Mouse (Mus musculus): ENCODE results near the gene Nlrp10.

Gene Nlrp10

DNA sequence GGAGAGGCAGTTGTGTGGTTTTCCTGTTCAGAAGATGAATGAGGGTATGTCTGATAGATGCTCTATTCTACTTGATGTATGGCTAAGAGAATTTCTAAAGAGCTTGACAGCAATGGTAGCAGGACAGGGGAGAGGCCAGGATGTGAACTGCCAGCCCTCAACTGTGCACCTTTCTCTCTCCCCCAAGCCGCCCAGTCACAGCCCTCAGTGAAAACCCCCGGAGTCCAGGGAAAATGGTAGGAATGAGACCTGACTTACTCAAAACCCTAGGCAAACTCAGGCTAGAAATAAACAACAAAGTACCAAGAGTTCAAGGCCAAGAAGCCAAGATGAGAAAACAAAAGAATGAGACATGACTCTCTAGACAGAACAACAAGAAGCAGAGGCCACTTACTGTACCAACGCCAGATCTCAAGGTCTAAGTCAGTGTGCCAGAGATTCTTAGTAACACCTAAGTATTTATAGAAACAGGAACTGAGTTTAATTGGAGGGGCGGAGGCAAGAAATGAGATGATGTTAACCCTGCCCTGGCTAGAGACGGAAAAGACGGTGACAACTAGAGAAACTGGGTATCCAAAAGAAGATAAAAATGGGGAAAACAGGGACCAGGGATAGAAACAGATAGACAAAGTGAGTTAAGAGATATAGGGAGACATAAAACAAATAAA is at the start of gene Nlrp10:
TSS of gene Nlrp10 (minus strand) at position 453 of the 668 bp plus-strand sequence.
- in situ Hi-C loops (cut with MboI, MseI): loop anchor here in 1 of 2 experiments (25.0 kb wide), 1 partner anchor 1932 kb away; the partner anchor contains the start of gene Lyve1

GRCm38 (mm10) chr7:108972273-108972672 is 42.3 kb upstream of the Nlrp10 start:
- in situ Hi-C loops (cut with MboI, MseI): no loop called here

- in situ Hi-C loops (cut with MboI, MseI): loop anchor here in 1 of 2 experiments (5.0 kb wide), 1 partner anchor 54 kb away; no protein-coding TSS in a partner anchor
Observed at GRCm38 (mm10) chr7:108968201-108968600, 38.2 kb upstream of the Nlrp10 start.

GRCm38 (mm10) chr7:108966742-108967362 is 36.9 kb upstream of the Nlrp10 start:
- in situ Hi-C loops (cut with MboI, MseI): loop anchor here in 1 of 2 experiments (5.0 kb wide), 1 partner anchor 55 kb away; no protein-coding TSS in a partner anchor

- in situ Hi-C loops (cut with MboI, MseI): loop anchor here in 1 of 2 experiments (5.0 kb wide), 1 partner anchor 56 kb away; no protein-coding TSS in a partner anchor
Observed at GRCm38 (mm10) chr7:108965968-108966367, 36.0 kb upstream of the Nlrp10 start.

DNA sequence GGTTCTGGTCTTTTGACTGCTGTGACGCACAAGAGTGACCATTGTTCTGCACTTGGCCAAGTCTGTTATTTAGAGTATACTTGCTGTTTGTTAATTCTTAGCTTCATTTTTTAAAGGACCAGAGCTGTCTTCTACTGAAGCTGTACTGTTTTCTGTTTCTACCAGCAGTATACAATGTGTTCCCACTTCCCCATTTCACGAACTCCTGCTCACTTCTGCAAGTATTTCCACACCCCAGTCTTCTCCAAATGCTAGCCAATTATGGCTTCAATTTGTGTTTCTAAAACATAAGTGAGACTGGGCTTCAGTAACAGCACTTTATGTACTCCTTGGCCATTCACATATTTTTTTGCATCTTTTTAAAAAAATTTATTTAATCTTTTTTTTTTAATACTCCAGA is 27.8 kb upstream of the Nlrp10 start:
- in situ Hi-C loops (cut with MboI, MseI): loop anchor here in 1 of 2 experiments (10.0 kb wide), 1 partner anchor 1353 kb away; no protein-coding TSS in a partner anchor

DNA sequence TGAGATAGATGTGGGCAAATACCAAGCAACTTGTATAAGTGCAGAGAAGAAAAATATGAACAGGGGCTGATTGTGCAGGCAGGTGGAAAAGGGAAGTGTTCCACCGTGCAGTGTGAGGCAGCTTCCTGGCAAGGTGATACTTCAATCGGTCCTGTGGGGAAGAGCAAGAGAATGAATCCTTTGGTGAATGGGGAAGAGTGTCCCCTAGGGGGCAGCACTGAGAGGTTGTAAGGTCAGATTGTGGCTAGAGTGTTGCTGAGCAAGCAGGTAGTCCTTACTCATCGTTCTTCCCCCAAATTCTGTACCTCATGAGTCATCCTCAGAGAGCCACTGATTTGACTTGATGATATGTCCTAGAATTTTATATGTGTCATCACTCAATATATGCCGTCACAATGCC is 24.2 kb upstream of the Nlrp10 start:
- in situ Hi-C loops (cut with MboI, MseI): loop anchor here in 1 of 2 experiments (10.0 kb wide), 1 partner anchor 1349 kb away; no protein-coding TSS in a partner anchor

DNA sequence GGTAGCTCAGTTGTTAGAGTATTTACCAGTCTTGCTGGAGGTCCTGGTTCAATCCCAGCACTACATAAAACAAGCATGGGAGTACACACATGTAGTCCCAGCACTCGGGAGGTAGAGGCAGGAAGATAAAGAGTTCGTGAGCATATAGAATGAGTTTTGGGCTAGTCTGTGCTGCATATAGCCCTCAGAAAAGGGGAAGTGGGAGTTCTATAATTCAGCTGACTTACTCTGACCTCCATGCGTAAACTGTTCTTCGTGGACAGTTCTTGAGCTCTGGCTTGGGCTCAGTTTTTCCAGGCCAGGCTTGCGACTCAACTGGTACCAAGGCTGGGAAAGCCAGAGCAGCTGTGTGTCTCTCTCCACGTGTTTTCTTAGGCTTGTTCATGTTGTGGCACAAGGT is 22.8 kb upstream of the Nlrp10 start:
- in situ Hi-C loops (cut with MboI, MseI): loop anchor here in 1 of 2 experiments (10.0 kb wide), 1 partner anchor 1348 kb away; no protein-coding TSS in a partner anchor

DNA sequence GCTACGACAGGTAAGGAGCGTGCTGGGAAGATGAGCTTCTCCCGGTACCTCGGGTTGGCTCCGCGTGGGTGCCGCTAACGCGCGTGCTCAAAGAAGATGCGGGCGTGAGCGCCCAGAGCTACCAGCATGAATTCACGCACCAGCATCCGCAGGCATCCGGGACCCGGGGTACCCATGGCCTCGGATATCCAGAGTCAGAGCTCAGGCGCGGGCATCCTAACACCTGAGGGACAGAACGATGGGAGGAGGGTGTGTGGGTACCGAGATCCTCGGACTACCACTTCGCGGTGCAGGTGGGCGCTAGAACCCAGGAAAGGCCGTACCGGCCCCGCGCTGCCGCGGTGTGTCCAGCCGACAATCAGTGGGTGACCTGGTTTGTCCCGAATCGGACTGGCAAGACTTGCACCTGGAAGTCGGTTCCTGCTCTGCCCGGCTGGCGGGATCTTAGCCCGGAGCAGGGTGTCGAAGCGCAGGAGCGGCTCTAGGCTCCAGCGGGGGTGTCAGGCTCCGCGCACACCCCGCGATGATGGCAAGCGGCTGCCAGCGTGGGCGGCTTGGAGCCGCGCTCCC is 20.9 kb upstream of the Nlrp10 start:
- in situ Hi-C loops (cut with MboI, MseI): loop anchor here in 1 of 2 experiments (10.0 kb wide), 1 partner anchor 1346 kb away; no protein-coding TSS in a partner anchor

- in situ Hi-C loops (cut with MboI, MseI): loop anchor here in 1 of 2 experiments (10.0 kb wide), 1 partner anchor 1346 kb away; no protein-coding TSS in a partner anchor
Observed at GRCm38 (mm10) chr7:108950312-108950761, 20.4 kb upstream of the Nlrp10 start, which contains the start of gene Tub. TSS of gene Tub (plus strand) at chr7:108950338.

DNA sequence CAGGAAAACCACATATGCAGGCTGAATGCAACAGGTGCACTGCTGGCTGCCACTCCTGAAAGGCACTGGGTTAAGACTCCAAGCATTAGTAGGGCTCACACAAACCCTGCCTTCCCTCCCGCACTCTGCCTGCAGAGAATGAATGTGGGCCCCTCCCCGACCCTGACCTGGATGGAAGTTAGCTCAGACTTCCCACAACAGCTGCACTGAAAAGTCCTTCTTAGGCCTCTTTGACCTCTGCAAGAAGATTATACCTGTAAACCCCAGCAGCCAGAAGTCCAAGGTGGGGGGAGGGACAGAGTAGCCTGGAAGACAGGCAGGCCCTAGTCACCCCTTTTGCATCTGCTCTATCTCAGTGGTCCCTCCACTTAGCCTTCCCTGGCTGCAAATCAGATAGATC is 19.3 kb upstream of the Nlrp10 start:
- in situ Hi-C loops (cut with MboI, MseI): loop anchor here in 1 of 2 experiments (25.0 kb wide), 1 partner anchor 1913 kb away; the partner anchor contains the start of gene Lyve1

GRCm38 (mm10) chr7:108948611-108949010 is 18.6 kb upstream of the Nlrp10 start:
- in situ Hi-C loops (cut with MboI, MseI): loop anchor here in 1 of 2 experiments (25.0 kb wide), 1 partner anchor 1914 kb away; the partner anchor contains the start of gene Lyve1

DNA sequence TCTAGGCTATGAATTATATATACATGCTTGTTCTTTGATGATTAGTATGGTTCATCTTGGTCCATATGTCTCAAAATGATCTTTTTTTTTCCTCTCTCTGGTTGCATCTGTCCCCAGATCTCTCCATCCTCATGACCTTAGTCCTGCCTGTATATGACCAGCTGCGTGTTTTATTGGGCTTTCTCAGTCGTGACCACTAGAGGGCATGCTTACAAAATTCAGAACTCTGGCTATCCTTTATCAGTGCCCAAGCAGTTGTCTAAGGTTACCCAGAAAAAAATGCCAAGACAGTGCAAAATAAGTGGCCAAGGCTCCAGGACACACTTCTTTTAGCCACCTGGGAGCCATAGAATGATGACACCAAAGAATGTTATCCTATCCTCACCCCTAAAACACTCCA is 14.0 kb upstream of the Nlrp10 start:
- in situ Hi-C loops (cut with MboI, MseI): loop anchor here in 1 of 2 experiments (25.0 kb wide), 1 partner anchor 1918 kb away; the partner anchor contains the start of gene Lyve1

GRCm38 (mm10) chr7:108941466-108941865 is 11.5 kb upstream of the Nlrp10 start:
- in situ Hi-C loops (cut with MboI, MseI): loop anchor here in 1 of 2 experiments (25.0 kb wide), 1 partner anchor 1921 kb away; the partner anchor contains the start of gene Lyve1

DNA sequence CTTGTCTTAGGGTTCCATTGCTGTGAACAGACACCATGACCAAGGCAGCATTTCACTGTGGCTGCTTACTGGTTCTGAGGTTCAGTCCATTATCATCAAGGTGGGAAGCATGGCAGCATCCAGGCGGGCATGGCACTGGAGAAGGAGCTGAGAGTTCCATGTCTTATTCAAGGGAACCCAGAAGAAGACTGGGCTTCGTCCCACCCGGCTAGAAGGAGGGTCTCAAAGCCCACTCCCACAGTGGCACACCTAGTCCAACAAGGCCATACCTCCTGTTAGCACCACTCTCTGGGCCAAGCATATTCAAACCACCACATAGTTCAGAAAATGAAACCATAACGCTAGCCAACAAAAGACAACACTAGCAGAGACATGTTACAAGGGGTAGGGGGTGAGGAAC is 6.6 kb upstream of the Nlrp10 start:
- in situ Hi-C loops (cut with MboI, MseI): loop anchor here in 1 of 2 experiments (25.0 kb wide), 1 partner anchor 1926 kb away; the partner anchor contains the start of gene Lyve1

DNA sequence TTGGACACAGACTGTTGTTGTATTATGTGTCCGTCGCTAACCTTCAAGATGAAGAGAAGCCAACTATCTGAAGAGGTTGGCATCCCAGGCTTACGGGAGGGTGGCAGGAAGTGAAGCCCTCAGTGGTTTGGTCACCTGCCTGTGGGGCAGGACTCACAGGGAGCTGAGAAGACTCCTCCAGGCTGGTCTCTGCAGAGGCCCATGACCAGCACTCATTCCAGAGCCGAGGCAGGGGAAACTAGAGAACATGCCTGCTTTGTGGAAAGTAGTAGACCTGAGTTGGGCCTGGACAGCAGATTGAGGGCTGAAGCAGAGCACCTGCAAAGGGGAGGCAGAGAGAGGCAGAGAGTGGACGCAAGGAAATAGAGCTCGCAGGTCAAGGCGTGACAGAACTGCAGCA is 5.4 kb upstream of the Nlrp10 start:
- in situ Hi-C loops (cut with MboI, MseI): loop anchor here in 1 of 2 experiments (25.0 kb wide), 1 partner anchor 1927 kb away; the partner anchor contains the start of gene Lyve1

DNA sequence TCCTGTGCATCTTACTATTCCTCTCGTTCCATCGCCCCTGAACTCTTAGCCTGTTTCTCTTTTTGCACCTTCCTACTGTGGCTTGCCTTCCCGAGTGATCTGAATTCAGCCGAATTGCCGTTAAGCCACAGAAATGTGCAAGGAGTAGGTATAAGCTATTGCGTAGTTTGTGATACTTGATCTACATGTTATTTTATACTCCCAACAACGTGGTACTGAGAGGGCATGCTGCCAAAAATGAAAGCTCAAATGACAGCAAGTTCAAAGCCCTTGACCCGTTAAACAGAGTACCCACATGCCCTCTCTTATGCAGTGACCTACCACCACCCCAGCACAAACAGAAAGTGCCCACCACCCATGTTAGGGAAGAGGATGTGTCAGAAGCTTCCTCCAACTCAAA is 4.9 kb upstream of the Nlrp10 start:
- in situ Hi-C loops (cut with MboI, MseI): loop anchor here in 1 of 2 experiments (25.0 kb wide), 1 partner anchor 1927 kb away; the partner anchor contains the start of gene Lyve1

DNA sequence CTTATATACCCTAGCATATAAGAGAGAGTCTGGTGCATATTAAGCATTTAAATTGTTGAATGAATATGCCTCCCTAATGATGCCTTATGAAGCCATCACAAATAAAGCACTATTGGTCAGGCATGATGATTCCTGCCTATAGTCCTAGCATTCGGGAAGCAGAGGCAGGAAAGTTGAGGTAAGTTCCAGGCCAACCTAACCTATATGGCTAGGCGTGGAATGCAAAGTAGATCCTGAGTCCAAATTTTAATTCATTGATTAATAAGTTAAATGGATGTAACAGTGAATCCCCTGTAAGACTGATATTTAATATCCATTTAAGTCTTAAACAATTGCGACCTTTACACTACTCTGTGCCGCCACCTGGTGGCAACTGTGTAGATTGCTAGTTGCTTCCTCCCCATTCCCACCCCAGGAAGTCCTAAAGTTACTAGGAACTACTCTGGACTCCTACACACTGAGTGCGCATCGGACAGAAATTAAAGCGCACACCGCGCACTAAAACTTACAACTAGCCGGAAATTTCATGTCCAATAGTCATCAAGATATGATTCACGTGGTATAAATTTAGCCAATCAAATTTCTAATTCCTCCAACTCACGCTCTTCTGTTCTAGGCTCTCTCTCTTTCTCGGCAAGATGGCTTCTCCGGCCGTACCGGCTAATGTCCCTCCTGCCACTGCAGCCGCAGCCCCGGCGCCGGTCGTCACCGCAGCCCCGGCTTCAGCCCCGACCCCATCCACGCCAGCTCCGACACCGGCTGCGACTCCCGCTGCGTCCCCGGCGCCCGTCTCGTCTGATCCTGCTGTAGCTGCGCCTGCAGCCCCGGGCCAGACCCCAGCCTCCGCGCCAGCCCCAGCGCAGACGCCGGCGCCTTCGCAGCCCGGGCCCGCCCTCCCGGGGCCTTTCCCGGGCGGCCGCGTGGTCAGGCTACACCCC is 4.1 kb upstream of the Nlrp10 start, which contains the start of gene Eif3f:
TSS of gene Eif3f (plus strand) at position 624 of the 938 bp plus-strand sequence.
- in situ Hi-C loops (cut with MboI, MseI): loop anchor here in 1 of 2 experiments (25.0 kb wide), 1 partner anchor 1928 kb away; the partner anchor contains the start of gene Lyve1

Data from T-helper 17 cell (primary cell).